ENCODE assay signal across 37 mouse cellular contexts in genomic region chr4:150998626-150999025, GRCm38 (mm10). TPM values are rescaled to one million over a fixed set of nuclear protein-coding genes. Genes with fewer than 3 reads are reported as not detected.
"Had no signal": no experiment of that assay in that cellular context is flagged by ENCODE, and none has a peak within 500 bp of the region (broad histone marks: within the 10 kb centered on the region; RNA-seq: fewer than 3 reads in every experiment).

No protein-coding gene starts in this region.

- H3K4me3 ChIP-seq: embryonic facial prominence, embryonic 10.5 days; embryonic facial prominence, embryonic 12.5 days; embryonic facial prominence, embryonic 13.5 days; embryonic facial prominence, embryonic 15.5 days; erythroblast, embryonic 14.5 days; forebrain, embryonic 10.5 days; forebrain, embryonic 12.5 days; forebrain, embryonic 13.5 days; forebrain, embryonic 15.5 days; gastrocnemius, adult 2 months; heart, adult 2 months had no signal

- H3K4me2 ChIP-seq: embryonic facial prominence, embryonic 12.5 days; embryonic facial prominence, embryonic 13.5 days; embryonic facial prominence, embryonic 15.5 days; forebrain, embryonic 12.5 days; forebrain, embryonic 13.5 days; forebrain, embryonic 15.5 days had no signal

- H3K36me3 ChIP-seq: embryonic facial prominence, embryonic 10.5 days; embryonic facial prominence, embryonic 12.5 days; embryonic facial prominence, embryonic 13.5 days; embryonic facial prominence, embryonic 15.5 days; forebrain, embryonic 10.5 days; forebrain, embryonic 12.5 days; forebrain, embryonic 15.5 days had no signal

- H3K9ac ChIP-seq: embryonic facial prominence, embryonic 12.5 days; embryonic facial prominence, embryonic 13.5 days; embryonic facial prominence, embryonic 15.5 days; forebrain, embryonic 12.5 days; forebrain, embryonic 13.5 days; forebrain, embryonic 15.5 days; forebrain, postnatal 0 days had no signal

- H3K27ac ChIP-seq: embryonic facial prominence, embryonic 10.5 days; embryonic facial prominence, embryonic 12.5 days; embryonic facial prominence, embryonic 13.5 days; embryonic facial prominence, embryonic 15.5 days; forebrain, embryonic 10.5 days; forebrain, embryonic 12.5 days; forebrain, embryonic 13.5 days; forebrain, embryonic 15.5 days; gastrocnemius, adult 2 months; heart, adult 2 months had no signal

- H3K9me3 ChIP-seq: embryonic facial prominence, embryonic 10.5 days; embryonic facial prominence, embryonic 12.5 days; embryonic facial prominence, embryonic 13.5 days; embryonic facial prominence, embryonic 15.5 days; forebrain, embryonic 10.5 days; forebrain, embryonic 12.5 days; forebrain, embryonic 13.5 days; forebrain, embryonic 15.5 days had no signal

- DNase-seq: cerebellum, adult 8-10 months; cerebellum, adult 9-10 months; cerebellum, adult 9-11 months; cerebellum, postnatal 25 days; cerebellum, postnatal 36 days; embryo, embryonic 11 days; forebrain, postnatal 0 days; gastrocnemius, adult 2 months; gastrocnemius, postnatal 10 days; gastrocnemius, postnatal 14 days; gastrocnemius, postnatal 25 days; gastrocnemius, postnatal 36 days; heart, adult 11 months; heart, adult 18-20 months; heart, adult 2 months had no signal

- H3K4me1 ChIP-seq: embryonic facial prominence, embryonic 10.5 days; embryonic facial prominence, embryonic 12.5 days; embryonic facial prominence, embryonic 13.5 days; embryonic facial prominence, embryonic 15.5 days; forebrain, embryonic 15.5 days had no signal

- ATAC-seq: forebrain, embryonic 13.5 days; forebrain, embryonic 14.5 days; forebrain, embryonic 15.5 days; forebrain, embryonic 16.5 days; forebrain, postnatal 0 days had no signal

- H3K27me3 ChIP-seq: embryonic facial prominence, embryonic 12.5 days; embryonic facial prominence, embryonic 13.5 days; embryonic facial prominence, embryonic 15.5 days; forebrain, embryonic 12.5 days; forebrain, embryonic 13.5 days; forebrain, embryonic 15.5 days had no signal

RNA-seq across cellular contexts. Expression of gene Uts2, which starts 1.7 kb away (rescaled TPM):
- total RNA-seq: common myeloid progenitor, adult 5-6 weeks; forebrain, postnatal 0 days; gastrocnemius, adult 18-20 months; gastrocnemius, adult 2 months; gastrocnemius, adult 8-10 months; gastrocnemius, postnatal 10 days; gastrocnemius, postnatal 14 days; gastrocnemius, postnatal 25 days; gastrocnemius, postnatal 36 days; gastrocnemius, postnatal 4 days; granulocyte monocyte progenitor cell, adult 5-6 weeks; heart, adult 18-20 months; heart, adult 2 months had no signal
- polyA plus RNA-seq: cortical plate, adult 2 months; embryonic facial prominence, embryonic 10.5 days; embryonic facial prominence, embryonic 11.5 days; embryonic facial prominence, embryonic 12.5 days; embryonic facial prominence, embryonic 13.5 days; embryonic facial prominence, embryonic 14.5 days; embryonic facial prominence, embryonic 15.5 days; erythroblast, embryonic 14.5 days; forebrain, embryonic 10.5 days; forebrain, embryonic 11.5 days; forebrain, embryonic 12.5 days; forebrain, embryonic 13.5 days; forebrain, embryonic 14.5 days; forebrain, embryonic 15.5 days; forebrain, embryonic 16.5 days; forebrain, postnatal 0 days; frontal cortex, adult 2 months; gonadal fat pad, adult 2 months; heart, adult 2 months had no signal
